10 mouse cellular contexts compared by ENCODE assay signal in the genomic region with DNA sequence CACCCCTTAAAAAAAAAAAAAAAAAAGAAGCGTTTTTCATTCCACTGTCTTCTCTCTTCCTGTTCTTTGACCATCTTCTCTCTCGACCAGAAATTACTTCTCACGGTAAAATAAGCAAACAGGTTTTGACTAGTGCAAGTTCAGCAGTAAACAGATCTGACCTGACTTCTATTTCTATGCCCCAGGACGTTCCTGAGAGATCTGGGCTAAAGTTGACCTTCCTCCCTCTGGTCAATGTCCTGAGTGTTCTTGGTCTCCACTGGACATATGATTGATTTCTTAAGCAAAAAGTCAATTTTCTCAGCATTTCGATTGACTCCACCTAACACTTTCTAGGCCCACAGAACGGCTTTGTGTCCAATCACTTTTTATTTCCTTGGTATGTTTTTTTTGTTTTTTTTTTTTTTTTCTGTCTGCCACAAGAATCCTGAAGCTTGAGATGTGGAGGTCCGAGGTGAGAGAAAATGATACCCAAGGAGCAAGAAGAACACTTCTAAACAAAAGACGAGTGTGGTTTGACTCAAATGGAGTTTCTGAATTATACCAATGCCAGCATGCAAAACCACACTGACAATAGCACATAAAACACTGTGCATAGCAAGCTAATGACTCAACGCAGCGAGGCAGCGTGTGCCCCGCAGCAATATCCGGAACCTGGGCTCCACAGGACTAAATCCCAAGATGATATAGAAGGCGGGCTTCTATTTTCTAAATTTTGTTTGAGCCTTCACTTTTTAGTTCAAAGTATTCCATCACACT.
DNase-seq lines count a peak whose midpoint lies in the region; ATAC-seq lines count a peak whose summit lies in the region.
"Had no signal": no experiment of that assay in that cellular context is flagged by ENCODE, and none has a peak within 500 bp of the region (broad histone marks: within the 10 kb centered on the region; RNA-seq: fewer than 3 reads in every experiment).

No protein-coding gene starts in this region.

- peak; percentile 34 for DNase-seq in embryonic facial prominence, embryonic 11.5 days (ENCODE audit: low spot score)
- DNase-seq in embryonic facial prominence, embryonic 10.5 days (ENCODE audit: low spot score) = no peak
- peak; percentile 70 for DNase-seq in 3134 (ENCODE audit: extremely low read depth, insufficient read length, low spot score)
- DNase-seq in limb, embryonic 10.5 days (ENCODE audit: low spot score) = no peak
- no peak for DNase-seq in cerebellum, adult 18-20 months
- DNase-seq in forebrain, embryonic 11.5 days (ENCODE audit: low spot score) = no peak

- H3K36me3 ChIP-seq in embryonic facial prominence, embryonic 11.5 days (replicated peaks; ENCODE audit: control insufficient read depth, insufficient read depth, low read depth, low read length) = no peaks in the 10 kb centered on the region
- H3K36me3 ChIP-seq in embryonic facial prominence, embryonic 10.5 days (replicated peaks) = peaks cover 6% of the 10 kb centered on the region
- peaks cover 7% of the 10 kb centered on the region; the same call in 1 of the 2 replicates for H3K36me3 ChIP-seq in limb, embryonic 10.5 days
- H3K36me3 ChIP-seq in forebrain, embryonic 11.5 days (ENCODE audit: control insufficient read depth, insufficient read depth, low read length) = no peaks in the 10 kb centered on the region
- H3K36me3 ChIP-seq in midbrain, embryonic 15.5 days (replicated peaks) = no peaks in the 10 kb centered on the region

- H3K9ac ChIP-seq in embryonic facial prominence, embryonic 11.5 days (replicated peaks; ENCODE audit: low read length) = no peak overlapping the region
- no peak overlapping the region for H3K9ac ChIP-seq in forebrain, embryonic 11.5 days (ENCODE audit: low read length)
- no peak overlapping the region for H3K9ac ChIP-seq in midbrain, embryonic 15.5 days
- H3K9ac ChIP-seq: heart, embryonic 12.5 days had no signal

- no peaks in the 10 kb centered on the region for H3K27me3 ChIP-seq in embryonic facial prominence, embryonic 11.5 days (ENCODE audit: control insufficient read depth, insufficient read depth, low read length)
- H3K27me3 ChIP-seq in embryonic facial prominence, embryonic 10.5 days (replicated peaks; ENCODE audit: low read depth, poor library complexity, severe bottlenecking) = 0 out of 2 replicates have a peak, but pooled peaks cover 6% of the 10 kb centered on the region
- 0 out of 2 replicates have a peak, but pooled peaks cover 5% of the 10 kb centered on the region for H3K27me3 ChIP-seq in limb, embryonic 10.5 days (ENCODE audit: low read depth, poor library complexity, severe bottlenecking)
- no peaks in the 10 kb centered on the region for H3K27me3 ChIP-seq in forebrain, embryonic 11.5 days (ENCODE audit: control insufficient read depth, insufficient read depth, low read length)
- H3K27me3 ChIP-seq in midbrain, embryonic 15.5 days (replicated peaks) = no peaks in the 10 kb centered on the region
- H3K27me3 ChIP-seq: heart, embryonic 12.5 days had no signal

- H3K9me3 ChIP-seq in embryonic facial prominence, embryonic 11.5 days (replicated peaks; ENCODE audit: control insufficient read depth, low read length) = no peaks in the 10 kb centered on the region
- H3K9me3 ChIP-seq in embryonic facial prominence, embryonic 10.5 days = no peaks in the 10 kb centered on the region
- no peaks in the 10 kb centered on the region for H3K9me3 ChIP-seq in limb, embryonic 10.5 days (replicated peaks)
- H3K9me3 ChIP-seq in forebrain, embryonic 11.5 days (ENCODE audit: control insufficient read depth, low read length) = no peaks in the 10 kb centered on the region
- H3K9me3 ChIP-seq in midbrain, embryonic 15.5 days = no peaks in the 10 kb centered on the region
- H3K9me3 ChIP-seq: heart, embryonic 12.5 days had no signal

- H3K27ac ChIP-seq in embryonic facial prominence, embryonic 11.5 days (replicated peaks; ENCODE audit: low read depth, low read length) = no peak overlapping the region
- no peak overlapping the region for H3K27ac ChIP-seq in embryonic facial prominence, embryonic 10.5 days (replicated peaks)
- H3K27ac ChIP-seq in brown adipose tissue, adult 24 weeks (replicated peaks; ENCODE audit: low read depth, low read length) = peak overlapping the region; percentile 46
- peak overlapping the region; percentile 42; the same call in 1 of the 2 replicates for H3K27ac ChIP-seq in limb, embryonic 10.5 days
- no peak overlapping the region for H3K27ac ChIP-seq in forebrain, embryonic 11.5 days (ENCODE audit: low read depth, low read length)
- H3K27ac ChIP-seq in midbrain, embryonic 15.5 days = no peak overlapping the region

- no peak for ATAC-seq in embryonic facial prominence, embryonic 11.5 days (replicated peaks; ENCODE audit: insufficient number of reproducible peaks, low FRiP score, low TSS enrichment, low read depth)
- ATAC-seq in forebrain, embryonic 11.5 days (replicated peaks; ENCODE audit: low FRiP score) = no peak
- no peak for ATAC-seq in midbrain, embryonic 15.5 days (replicated peaks)
- ATAC-seq: midbrain, embryonic 16.5 days had no signal

- no peak overlapping the region for H3K4me2 ChIP-seq in embryonic facial prominence, embryonic 11.5 days (ENCODE audit: low read depth, low read length)
- no peak overlapping the region for H3K4me2 ChIP-seq in forebrain, embryonic 11.5 days (ENCODE audit: low read depth, low read length, severe bottlenecking)
- no peak overlapping the region for H3K4me2 ChIP-seq in midbrain, embryonic 15.5 days
- H3K4me2 ChIP-seq: heart, embryonic 12.5 days had no signal

- WGBS in embryonic facial prominence, embryonic 11.5 days = 51% methylated on average over 14 of the region's 14 CpGs
- WGBS in embryonic facial prominence, embryonic 10.5 days = 60% methylated on average over 14 of the region's 14 CpGs
- WGBS in limb, embryonic 10.5 days = 37% methylated on average over 14 of the region's 14 CpGs
- WGBS in forebrain, embryonic 11.5 days = 79% methylated on average over 14 of the region's 14 CpGs
- 67% methylated on average over 14 of the region's 14 CpGs for WGBS in midbrain, embryonic 15.5 days

- no peak overlapping the region for H3K4me3 ChIP-seq in embryonic facial prominence, embryonic 11.5 days (ENCODE audit: low read depth, low read length)
- no peak overlapping the region for H3K4me3 ChIP-seq in embryonic facial prominence, embryonic 10.5 days
- H3K4me3 ChIP-seq in brown adipose tissue, adult 24 weeks (ENCODE audit: insufficient read depth, low read depth, low read length) = no peak overlapping the region
- peak overlapping the region; percentile 25; the same call in 1 of the 2 replicates for H3K4me3 ChIP-seq in limb, embryonic 10.5 days
- no peak overlapping the region for H3K4me3 ChIP-seq in forebrain, embryonic 11.5 days (ENCODE audit: low read depth, low read length)
- H3K4me3 ChIP-seq in midbrain, embryonic 15.5 days = no peak overlapping the region
- H3K4me3 ChIP-seq: heart, embryonic 12.5 days had no signal

- no peaks in the 10 kb centered on the region for H3K4me1 ChIP-seq in embryonic facial prominence, embryonic 11.5 days (ENCODE audit: control insufficient read depth, insufficient read depth, low read length)
- peaks cover 27% of the 10 kb centered on the region for H3K4me1 ChIP-seq in embryonic facial prominence, embryonic 10.5 days
- H3K4me1 ChIP-seq in brown adipose tissue, adult 24 weeks (ENCODE audit: control insufficient read depth, insufficient read depth, insufficient read length, low read length) = peaks cover 3% of the 10 kb centered on the region; the same call in 1 of the 2 replicates
- H3K4me1 ChIP-seq in limb, embryonic 10.5 days = peaks cover 49% of the 10 kb centered on the region
- 0 out of 2 replicates have a peak, but pooled peaks cover 2% of the 10 kb centered on the region for H3K4me1 ChIP-seq in forebrain, embryonic 11.5 days (replicated peaks; ENCODE audit: control insufficient read depth, insufficient read depth, low read length)
- no peaks in the 10 kb centered on the region for H3K4me1 ChIP-seq in midbrain, embryonic 15.5 days
- H3K4me1 ChIP-seq: heart, embryonic 12.5 days had no signal

Comparison
In these comparisons a context has a peak if more than half of its experiments do, and no peak if none do; other contexts are left out.
1. DNase-seq: peak in embryonic facial prominence, embryonic 11.5 days (single experiment) and 3134 (single experiment); none in embryonic facial prominence, embryonic 10.5 days (single experiment), limb, embryonic 10.5 days (single experiment), cerebellum, adult 18-20 months (0 of 2) and forebrain, embryonic 11.5 days (single experiment).
2. H3K27ac ChIP-seq: peak in brown adipose tissue, adult 24 weeks (single experiment) and limb, embryonic 10.5 days (single experiment); none in embryonic facial prominence, embryonic 11.5 days (single experiment), embryonic facial prominence, embryonic 10.5 days (single experiment), forebrain, embryonic 11.5 days (single experiment) and midbrain, embryonic 15.5 days (single experiment).